Mouse (Mus musculus) olfactory bulb, adult 2 months (tissue): Measurements from ENCODE around the gene Gm21974.
"Not testable (repeated sequence)": the region's sequence is repeated elsewhere in the genome, so short reads cannot be mapped to it uniquely, and the experiment has no call there.

ENCODE experiments used
- CTCF ChIP-seq: fragments of 200-500 bp; IDR thresholded peaks from 2 replicates; pipeline ENCODE4 v1.5.1; 2012; ENCODE audit warnings: low read depth, mild to moderate bottlenecking, low read length, moderate library complexity; ENCODE audit not compliant: insufficient read depth
- POLR2A ChIP-seq: fragments of 200-500 bp; IDR thresholded peaks from 2 replicates; pipeline ENCODE4 v1.6.1; 2012; ENCODE audit warnings: mild to moderate bottlenecking, low read depth, low read length, moderate library complexity; ENCODE audit not compliant: insufficient read depth

GRCm38 (mm10) chr7:127840031-127840430, 55.2 kb downstream of the Gm21974 start:
- TF ChIP-seq CTCF, POLR2A: not testable (repeated sequence)
